ENCODE assay signal across 11 mouse cellular contexts in genomic region chr6:87183981-87184380, GRCm38 (mm10).
DNase-seq lines count a peak whose midpoint lies in the region; ATAC-seq and TF ChIP-seq lines count a peak whose summit lies in the region.
"Had no signal": no experiment of that assay in that cellular context is flagged by ENCODE, and none has a peak within 500 bp of the region (broad histone marks: within the 10 kb centered on the region; RNA-seq: fewer than 3 reads in every experiment).

No protein-coding gene starts in this region.

- no peak overlapping the region for H3K4me3 ChIP-seq in hindbrain, embryonic 10.5 days
- H3K4me3 ChIP-seq in hindbrain, embryonic 13.5 days: no peak overlapping the region
- H3K4me3 ChIP-seq in intestine, embryonic 16.5 days (ENCODE audit: low read length): no peak overlapping the region
- no peak overlapping the region for H3K4me3 ChIP-seq in hindbrain, postnatal 0 days (ENCODE audit: low read length)
- H3K4me3 ChIP-seq: midbrain, embryonic 12.5 days had no signal

- WGBS in hindbrain, embryonic 10.5 days: 85% methylated on average over 11 of the region's 11 CpGs
- WGBS in hindbrain, embryonic 13.5 days: 88% methylated on average over 11 of the region's 11 CpGs
- WGBS in intestine, embryonic 16.5 days: 81% methylated on average over 11 of the region's 11 CpGs
- WGBS in hindbrain, postnatal 0 days: 86% methylated on average over 11 of the region's 11 CpGs

- no peak overlapping the region for H3K4me2 ChIP-seq in hindbrain, embryonic 13.5 days
- H3K4me2 ChIP-seq in intestine, embryonic 16.5 days (ENCODE audit: low read depth, low read length): no peak overlapping the region
- H3K4me2 ChIP-seq in hindbrain, postnatal 0 days (ENCODE audit: low read depth, low read length): no peak overlapping the region
- H3K4me2 ChIP-seq: midbrain, embryonic 12.5 days had no signal

- H3K27ac ChIP-seq in hindbrain, embryonic 10.5 days: peak overlapping the region; percentile 23; the same call in 1 of the 2 replicates
- no peak overlapping the region for H3K27ac ChIP-seq in hindbrain, embryonic 13.5 days
- H3K27ac ChIP-seq in intestine, embryonic 16.5 days (ENCODE audit: low read length): no peak overlapping the region
- H3K27ac ChIP-seq in hindbrain, postnatal 0 days: no peak overlapping the region
- H3K27ac ChIP-seq: midbrain, embryonic 12.5 days had no signal

- H3K36me3 ChIP-seq in hindbrain, embryonic 10.5 days: peaks cover 11% of the 10 kb centered on the region
- no peaks in the 10 kb centered on the region for H3K36me3 ChIP-seq in hindbrain, embryonic 13.5 days
- H3K36me3 ChIP-seq in intestine, embryonic 16.5 days (ENCODE audit: control insufficient read depth, insufficient read depth, low read length): no peaks in the 10 kb centered on the region
- H3K36me3 ChIP-seq in hindbrain, postnatal 0 days (ENCODE audit: insufficient read depth, low read length): no peaks in the 10 kb centered on the region

- no peak for TF ChIP-seq CTCF in hindbrain, postnatal 0 days (IDR thresholded peaks at IDR 0.05; ENCODE audit: low read depth)

- no peak for DNase-seq in hindbrain, embryonic 10.5 days (ENCODE audit: low spot score)
- DNase-seq in c-Kit-negative CD71-positive TER-119-positive erythroid progenitor cells, embryonic 14.5 days (ENCODE audit: low read depth, low spot score): peak; percentile 71
- peak; percentile 53 to 75 for DNase-seq in spleen, postnatal 10 days (ENCODE audit: low spot score in 2 of 2)
- DNase-seq in hindbrain, postnatal 0 days (ENCODE audit: low spot score): no peak
- no peak for DNase-seq in cerebellum, postnatal 14 days
- no peak for DNase-seq in ovary, postnatal 36 days (ENCODE audit: low spot score)
- DNase-seq: layer of hippocampus, adult 9-11 months; thymus, postnatal 4 days had no signal

- no peak for ATAC-seq in hindbrain, embryonic 13.5 days (ENCODE audit: low FRiP score)
- peak; percentile 76 for ATAC-seq in intestine, embryonic 16.5 days
- no peak for ATAC-seq in hindbrain, postnatal 0 days

- no peaks in the 10 kb centered on the region for H3K9me3 ChIP-seq in hindbrain, embryonic 10.5 days
- no peaks in the 10 kb centered on the region for H3K9me3 ChIP-seq in hindbrain, embryonic 13.5 days
- H3K9me3 ChIP-seq in intestine, embryonic 16.5 days (ENCODE audit: control insufficient read depth, low read length): no peaks in the 10 kb centered on the region
- H3K9me3 ChIP-seq in hindbrain, postnatal 0 days (ENCODE audit: low read length): no peaks in the 10 kb centered on the region
- H3K9me3 ChIP-seq: midbrain, embryonic 12.5 days had no signal

- H3K4me1 ChIP-seq in hindbrain, embryonic 10.5 days (replicated peaks): no peaks in the 10 kb centered on the region
- no peaks in the 10 kb centered on the region for H3K4me1 ChIP-seq in hindbrain, embryonic 13.5 days (replicated peaks)
- 0 out of 2 replicates have a peak, but pooled peaks cover 4% of the 10 kb centered on the region for H3K4me1 ChIP-seq in intestine, embryonic 16.5 days (ENCODE audit: control insufficient read depth, insufficient read depth, low read length)
- no peaks in the 10 kb centered on the region for H3K4me1 ChIP-seq in hindbrain, postnatal 0 days (ENCODE audit: insufficient read depth, low read length)
- H3K4me1 ChIP-seq: midbrain, embryonic 12.5 days had no signal

- no peak overlapping the region for H3K9ac ChIP-seq in hindbrain, embryonic 13.5 days
- no peak overlapping the region for H3K9ac ChIP-seq in intestine, embryonic 16.5 days (ENCODE audit: low read depth, low read length)
- H3K9ac ChIP-seq in hindbrain, postnatal 0 days (replicated peaks; ENCODE audit: low read length): no peak overlapping the region
- H3K9ac ChIP-seq: midbrain, embryonic 12.5 days had no signal

- no peaks in the 10 kb centered on the region for H3K27me3 ChIP-seq in hindbrain, embryonic 10.5 days (ENCODE audit: insufficient read depth, poor library complexity, severe bottlenecking)
- H3K27me3 ChIP-seq in hindbrain, embryonic 13.5 days: no peaks in the 10 kb centered on the region
- H3K27me3 ChIP-seq in intestine, embryonic 16.5 days (replicated peaks; ENCODE audit: control insufficient read depth, insufficient read depth, low read length): no peaks in the 10 kb centered on the region
- H3K27me3 ChIP-seq in hindbrain, postnatal 0 days (ENCODE audit: insufficient read depth, low read length): no peaks in the 10 kb centered on the region
- H3K27me3 ChIP-seq: midbrain, embryonic 12.5 days had no signal

Comparison
In these comparisons a context has a peak if more than half of its experiments do, and no peak if none do; other contexts are left out.
1. DNase-seq: peak in c-Kit-negative CD71-positive TER-119-positive erythroid progenitor cells, embryonic 14.5 days (single experiment) and spleen, postnatal 10 days (2 of 2); none in hindbrain, embryonic 10.5 days (single experiment), hindbrain, postnatal 0 days (single experiment), cerebellum, postnatal 14 days (0 of 2) and ovary, postnatal 36 days (single experiment).